Mouse (Mus musculus) gastrocnemius, adult 2 months (tissue): Measurements from ENCODE around the gene Olfr539. TPM values are rescaled to one million over a fixed set of nuclear protein-coding genes. Genes with fewer than 3 reads are reported as not detected.
"Not testable (repeated sequence)": the region's sequence is repeated elsewhere in the genome, so short reads cannot be mapped to it uniquely, and the experiment has no call there.

Experiments
- DNase-seq: peaks from one replicate; pipeline ENCODE4 v3.0.0; 2022
- H3K27ac ChIP-seq: fragments of 200-600 bp; 2 replicates; pipeline ENCODE4 v1.8.1; 2022; ENCODE audit warnings: mild to moderate bottlenecking
- H3K4me3 ChIP-seq: fragments of 200-600 bp; 2 replicates; pipeline ENCODE4 v1.8.1; 2022; ENCODE audit warnings: mild to moderate bottlenecking, moderate library complexity
- CTCF ChIP-seq: fragments of 200-600 bp; IDR thresholded peaks from 2 replicates; pipeline ENCODE4 v1.8.1; 2022; ENCODE audit warnings: antibody characterized with exemption, mild to moderate bottlenecking, moderate library complexity
- intact Hi-C: fragments of 180-260 bp; cut with DNase I; formaldehyde crosslinking; loops from one replicate; pipeline ENCODE4 v1.15.1; 2025
- long read RNA-seq, 2 experiments: library from polyadenylated mRNA; stranded (forward); transcript quantifications; one replicate each; pipeline ENCODE4 v2.0.0; 2021
- total RNA-seq, 2 experiments: library from RNA; stranded (reverse); gene quantifications; 2 replicates each; pipeline ENCODE4 v1.2.3; 2021

The Olfr539 gene
- total RNA-seq: not detected
- long read RNA-seq, experiment 1: 0 reads
- long read RNA-seq, experiment 2: 0 reads

GRCm38 (mm10) chr7:140659630-140660029 is at the start of gene Olfr539:
Gene Olfr539, plus strand, starts transcription at chr7:140659930.
- H3K4me3 ChIP-seq: no peak within 1 kb of the TSS
- DNase-seq: no peak
- no peak within 1 kb of the TSS for H3K27ac ChIP-seq
- intact Hi-C loops: no loop called here
- no peak for TF ChIP-seq CTCF

- intact Hi-C loops, DNase-seq, H3K4me3 ChIP-seq, H3K27ac ChIP-seq: not testable (repeated sequence)
Observed at GRCm38 (mm10) chr7:140628670-140629069, 31.1 kb upstream of the Olfr539 start, which contains the start of gene Olfr61. Gene Olfr61, plus strand, starts transcription at chr7:140628970.

GRCm38 (mm10) chr7:140630559-140630958 is 29.2 kb upstream of the Olfr539 start:
- DNase-seq: no peak
- H3K27ac ChIP-seq: no peak overlapping the region
- no peak overlapping the region for H3K4me3 ChIP-seq
- TF ChIP-seq CTCF: no peak
- intact Hi-C loops: no loop called here

- no peak for DNase-seq
- Histone ChIP-seq H3K4me3 (no peak within 1 kb of the TSS), H3K27ac (no peak within 1 kb of the TSS)
- no peak for TF ChIP-seq CTCF
- intact Hi-C loops: no loop called here
Observed at GRCm38 (mm10) chr7:140646152-140646551, 13.6 kb upstream of the Olfr539 start, which contains the start of gene Olfr53. Gene Olfr53, plus strand, starts transcription at chr7:140646452.

GRCm38 (mm10) chr7:140670693-140671092 is 11.0 kb downstream of the Olfr539 start:
- DNase-seq, intact Hi-C loops, H3K4me3 ChIP-seq, H3K27ac ChIP-seq: not testable (repeated sequence)

GRCm38 (mm10) chr7:140675863-140676262 is 16.1 kb downstream of the Olfr539 start:
- DNase-seq: no peak
- no peak overlapping the region for H3K4me3 ChIP-seq
- no peak overlapping the region for H3K27ac ChIP-seq
- intact Hi-C loops: no loop called here
- no peak for TF ChIP-seq CTCF

GRCm38 (mm10) chr7:140679591-140679990 is 19.9 kb downstream of the Olfr539 start:
- H3K27ac ChIP-seq, intact Hi-C loops: not testable (repeated sequence)

GRCm38 (mm10) chr7:140681651-140682050 is 21.9 kb downstream of the Olfr539 start, which contains the start of gene Olfr45:
Gene Olfr45, plus strand, starts transcription at chr7:140681951.
- TF ChIP-seq CTCF: no peak
- intact Hi-C loops: no loop called here
- Histone ChIP-seq H3K4me3 (no peak within 1 kb of the TSS), H3K27ac (no peak within 1 kb of the TSS)
- DNase-seq: no peak

More at GRCm38 (mm10) chr7:140679591-140679990, 19.9 kb downstream of the Olfr539 start:
- H3K4me3 ChIP-seq, DNase-seq: not testable (repeated sequence)

GRCm38 (mm10) chr7:140696967-140697366 is 37.2 kb downstream of the Olfr539 start, which contains the start of gene Olfr541:
Gene Olfr541, plus strand, starts transcription at chr7:140697267.
- no peak within 1 kb of the TSS for H3K4me3 ChIP-seq
- no peak for DNase-seq
- no peak within 1 kb of the TSS for H3K27ac ChIP-seq
- intact Hi-C loops: no loop called here
- no peak for TF ChIP-seq CTCF

GRCm38 (mm10) chr7:140706348-140706747 is 46.6 kb downstream of the Olfr539 start:
- no peak overlapping the region for H3K4me3 ChIP-seq
- H3K27ac ChIP-seq: no peak overlapping the region
- DNase-seq: no peak
- TF ChIP-seq CTCF: no peak
- intact Hi-C loops: no loop called here

- DNase-seq: no peak
- H3K27ac ChIP-seq: no peak overlapping the region
- intact Hi-C loops: no loop called here
- H3K4me3 ChIP-seq: no peak overlapping the region
- TF ChIP-seq CTCF: no peak
Observed at GRCm38 (mm10) chr7:140707536-140708284, 48.0 kb downstream of the Olfr539 start.

- H3K27ac ChIP-seq: no peak overlapping the region
- DNase-seq: no peak
- intact Hi-C loops: no loop called here
- no peak for TF ChIP-seq CTCF
- no peak overlapping the region for H3K4me3 ChIP-seq
Observed at GRCm38 (mm10) chr7:140717155-140718055, 57.7 kb downstream of the Olfr539 start.

- no peak for DNase-seq
- Histone ChIP-seq H3K4me3 (no peak overlapping the region), H3K27ac (no peak overlapping the region)
- intact Hi-C loops: no loop called here
- no peak for TF ChIP-seq CTCF
Observed at GRCm38 (mm10) chr7:140721095-140721494, 61.4 kb downstream of the Olfr539 start.
